Mouse (Mus musculus): ENCODE data around the gene Slc31a1.

Gene Slc31a1

DNA sequence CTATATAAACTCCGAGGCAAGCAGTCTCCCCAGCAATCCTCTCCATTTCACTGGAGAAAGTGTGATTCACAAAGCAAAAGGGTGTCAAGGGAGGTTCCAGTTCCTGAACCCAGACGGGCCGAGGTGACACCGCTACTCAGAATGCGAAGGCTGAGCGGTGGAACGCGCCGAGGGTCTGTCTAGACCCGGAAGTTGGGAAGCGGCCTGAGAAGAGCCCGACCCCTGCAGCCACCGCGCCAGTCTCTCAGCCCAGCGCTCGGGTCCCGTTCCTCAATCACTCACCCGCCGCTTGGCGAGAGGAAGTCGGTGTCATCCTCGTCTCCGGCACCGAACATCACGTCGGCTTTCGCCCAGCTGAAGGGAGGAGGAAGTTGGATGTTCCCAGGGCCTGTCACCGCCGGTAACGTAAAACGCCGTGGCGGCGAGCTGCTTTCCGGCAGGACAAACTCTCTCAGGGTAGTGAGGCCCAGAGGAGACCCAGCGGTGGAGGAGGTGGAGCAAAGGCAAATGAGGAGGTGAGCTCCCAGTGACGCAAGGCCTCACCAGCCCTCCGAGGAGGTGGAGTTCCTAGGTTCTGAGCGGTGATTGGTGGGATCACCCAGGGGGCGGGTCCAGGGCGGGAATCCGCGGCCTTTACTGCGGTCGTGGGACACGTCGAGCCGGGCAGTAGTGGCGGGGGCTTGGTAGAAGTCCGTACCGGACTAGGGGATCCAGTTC lies at the start of gene Slc31a1, which contains the start of gene Fkbp15:
Gene Slc31a1 (plus strand): TSS at position 640 of the 717 bp plus-strand sequence.
Gene Fkbp15 (minus strand): TSS at position 461 of the 717 bp plus-strand sequence.
- DNase-seq (ENCODE audit: low spot score), result peak; percentile 97

DNA sequence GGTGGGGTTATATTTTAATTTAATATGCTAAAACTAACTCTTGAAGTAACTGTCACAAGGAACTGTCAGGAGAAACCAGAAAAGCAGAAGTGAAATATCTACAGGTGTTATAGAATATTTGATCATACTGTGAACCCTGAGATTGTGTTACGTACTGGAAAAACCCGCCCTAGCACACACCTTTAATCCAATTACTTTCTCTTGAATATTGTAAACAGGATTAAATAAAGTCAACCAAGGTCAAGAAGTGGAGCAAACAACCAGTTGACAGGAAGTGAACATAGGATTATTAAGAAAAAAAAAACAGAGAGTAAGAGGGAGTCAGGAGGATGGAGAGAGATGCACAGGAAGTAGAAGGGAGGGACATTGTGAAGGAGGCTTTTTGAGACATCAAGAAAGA lies 47.7 kb upstream of the Slc31a1 start:
- DNase-seq (ENCODE audit: low spot score), result no peak

DNA sequence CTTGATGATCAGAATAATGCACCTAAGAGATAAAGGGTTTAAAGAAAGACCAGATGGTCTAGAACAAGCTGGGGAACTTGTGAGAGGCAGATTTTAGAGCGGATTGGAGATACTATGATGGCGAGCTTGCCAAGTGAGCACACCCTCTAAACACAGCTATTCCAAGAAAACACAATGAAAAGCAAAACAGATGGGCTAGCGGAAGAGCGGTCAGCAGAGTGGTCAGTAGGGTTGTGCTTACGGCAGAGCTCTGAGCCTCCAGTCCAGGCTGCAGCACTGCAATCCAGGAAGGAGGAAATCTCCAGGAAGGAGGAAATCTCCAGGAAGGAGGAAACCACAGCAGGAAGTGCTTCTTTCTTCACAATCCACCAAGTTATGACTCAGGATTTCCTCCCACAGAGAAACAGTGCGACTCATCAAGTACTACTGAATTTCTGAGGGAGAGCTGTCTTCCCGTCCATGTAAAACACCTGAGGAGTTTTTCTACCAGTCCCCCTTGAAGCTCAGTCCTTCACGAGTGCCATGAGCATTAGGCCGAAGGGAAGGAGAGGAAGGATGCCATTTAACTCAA lies 46.8 kb upstream of the Slc31a1 start:
- DNase-seq (ENCODE audit: low spot score), result no peak

DNA sequence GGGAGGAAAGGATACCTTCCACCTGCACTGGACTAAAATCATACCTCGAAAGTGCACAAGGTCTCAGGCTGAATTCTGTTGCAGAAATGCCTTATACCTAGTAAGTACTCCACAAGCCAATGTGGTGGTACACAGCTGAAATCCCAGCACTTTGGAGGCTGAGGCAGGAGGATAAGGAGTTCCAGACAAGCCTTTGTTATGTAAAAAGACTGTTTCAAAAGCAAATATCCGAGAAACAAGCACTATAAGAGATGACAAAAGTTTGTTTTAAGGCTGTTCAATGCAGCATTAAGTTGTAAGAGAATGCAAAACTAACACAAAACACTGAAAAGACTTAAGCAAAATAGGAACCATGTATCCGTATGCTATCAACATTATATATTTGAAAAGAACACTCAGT lies 46.0 kb upstream of the Slc31a1 start:
- DNase-seq (ENCODE audit: low spot score), result no peak

DNA sequence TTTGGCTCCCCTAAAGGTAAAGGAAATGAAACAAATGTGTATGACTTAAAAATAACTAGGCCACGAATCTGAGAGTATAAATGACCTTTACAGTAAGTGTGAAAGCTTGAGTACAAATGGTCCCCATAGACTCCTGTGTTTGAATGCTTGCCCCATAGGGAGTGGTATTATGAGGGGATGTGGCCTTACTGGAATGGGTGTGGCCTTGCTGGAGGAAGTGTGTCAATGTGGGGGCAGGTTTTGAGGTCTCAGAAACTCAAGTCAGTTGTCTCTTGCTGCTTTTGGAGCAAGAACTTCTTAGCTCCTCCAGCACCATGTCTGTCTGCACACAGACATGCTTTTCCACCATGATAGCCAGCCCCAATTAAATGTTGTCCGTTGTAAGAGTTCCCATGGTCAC lies 44.1 kb upstream of the Slc31a1 start:
- DNase-seq (ENCODE audit: low spot score), result no peak

DNA sequence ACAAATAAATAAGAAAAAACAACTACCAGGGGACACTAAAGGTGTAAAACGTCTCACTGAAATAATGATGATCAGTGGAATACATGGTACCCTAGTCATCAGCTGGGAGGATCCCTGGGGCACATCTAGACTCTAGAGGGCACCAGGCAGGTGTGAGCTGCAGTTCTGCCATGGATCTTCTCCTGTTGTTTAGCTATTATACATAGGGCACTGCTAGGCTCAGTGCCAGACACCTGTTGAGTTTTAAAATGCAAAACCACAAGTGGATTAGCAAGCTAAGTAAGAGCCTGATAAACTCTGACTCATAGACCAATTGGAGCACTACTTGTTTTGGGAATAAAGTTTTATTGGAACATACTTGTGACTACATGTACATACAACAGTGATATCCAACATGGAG lies 42.2 kb upstream of the Slc31a1 start:
- DNase-seq (ENCODE audit: low spot score), result no peak

DNA sequence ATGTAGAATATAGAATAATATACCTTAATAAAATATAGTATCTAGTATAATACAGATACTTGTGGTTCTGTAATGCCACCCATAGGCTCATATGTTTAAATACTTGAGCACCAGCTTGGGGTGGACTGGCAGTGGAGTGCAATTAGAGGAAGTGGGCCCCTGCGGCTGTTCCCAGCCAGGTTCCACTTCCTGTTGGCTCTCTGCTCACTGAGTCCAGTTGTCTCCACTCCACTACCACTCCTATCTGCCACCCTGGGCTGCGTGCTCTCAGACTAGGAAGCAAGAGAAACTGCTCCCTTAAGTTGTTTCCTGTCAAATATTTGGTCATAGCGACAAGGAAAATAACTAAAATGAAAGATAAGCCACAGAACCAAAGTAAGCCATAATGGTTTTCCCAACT lies 37.8 kb upstream of the Slc31a1 start:
- no peak for DNase-seq (ENCODE audit: low spot score)

DNA sequence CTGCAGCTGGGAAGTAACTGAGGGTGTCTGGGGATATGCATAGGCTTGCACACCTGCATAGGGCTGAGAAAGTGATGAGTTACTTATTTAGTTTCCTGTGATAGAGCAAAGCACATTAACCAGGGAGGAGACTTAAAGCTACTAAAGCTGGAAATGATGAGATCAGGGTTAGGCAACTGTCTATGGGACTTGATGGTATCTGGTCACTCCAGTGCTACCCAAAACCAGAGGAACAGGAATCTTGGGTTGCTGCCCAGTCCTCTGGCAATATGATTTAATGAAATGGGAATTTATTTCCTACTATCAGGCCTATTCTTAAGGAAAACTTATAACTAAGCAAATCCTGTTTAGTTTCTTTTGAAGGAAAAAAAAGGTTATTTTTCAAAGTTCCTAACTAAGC lies 34.4 kb upstream of the Slc31a1 start:
- DNase-seq (ENCODE audit: low spot score), result no peak

DNA sequence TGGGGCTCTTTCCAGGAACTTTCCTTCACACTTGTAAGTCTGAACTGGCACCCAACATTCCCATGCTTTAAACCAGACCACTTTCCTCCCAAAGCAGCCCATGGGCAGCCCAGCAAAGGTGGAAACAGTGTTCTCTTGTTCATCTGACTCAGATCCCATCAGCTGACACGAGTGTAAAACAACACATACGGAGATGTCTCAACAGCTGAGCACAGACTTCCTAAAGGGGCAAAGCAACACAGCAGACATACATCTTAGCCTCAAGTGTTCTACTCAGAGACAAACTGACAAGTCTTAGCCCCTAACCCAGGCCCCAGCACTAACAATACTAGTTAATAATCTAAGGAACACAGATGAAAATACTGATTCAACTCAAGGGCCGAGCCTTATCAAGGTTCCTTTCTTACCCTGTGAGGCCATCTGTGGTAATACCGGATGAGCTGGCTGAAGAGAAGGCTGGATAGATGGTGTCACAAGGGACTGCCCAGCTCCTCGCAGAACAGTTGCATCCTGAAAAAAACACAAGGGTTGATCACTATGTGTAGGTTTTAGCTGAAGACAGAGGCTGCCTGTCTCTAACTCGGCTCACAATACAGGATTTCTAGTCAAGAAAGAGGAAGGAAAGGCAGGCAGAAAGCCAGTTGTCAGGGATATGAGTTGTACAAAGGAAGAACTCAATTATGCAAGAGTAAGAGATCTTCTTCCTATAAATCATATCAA lies 31.4 kb upstream of the Slc31a1 start:
- DNase-seq (ENCODE audit: low spot score), result no peak

DNA sequence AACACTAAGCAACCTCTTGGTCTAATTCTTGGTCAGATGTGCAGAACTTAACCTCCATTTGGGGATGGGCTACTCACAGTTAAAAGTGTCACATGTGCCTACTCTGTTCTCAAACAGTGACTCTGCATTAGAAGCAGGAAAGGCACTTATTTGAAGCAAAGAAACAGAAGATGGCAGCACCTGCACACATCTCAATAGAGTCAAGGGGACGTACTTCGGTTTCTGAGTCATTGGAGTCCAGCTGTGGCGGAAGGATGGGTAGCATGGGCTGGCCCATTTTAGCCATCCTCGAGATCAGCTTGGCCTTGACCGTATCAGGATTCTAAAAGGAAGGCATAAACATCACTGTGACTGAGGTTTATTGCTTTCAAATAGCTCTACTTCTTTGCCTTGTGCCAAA lies 28.6 kb upstream of the Slc31a1 start:
- no peak for DNase-seq (ENCODE audit: low spot score)

DNA sequence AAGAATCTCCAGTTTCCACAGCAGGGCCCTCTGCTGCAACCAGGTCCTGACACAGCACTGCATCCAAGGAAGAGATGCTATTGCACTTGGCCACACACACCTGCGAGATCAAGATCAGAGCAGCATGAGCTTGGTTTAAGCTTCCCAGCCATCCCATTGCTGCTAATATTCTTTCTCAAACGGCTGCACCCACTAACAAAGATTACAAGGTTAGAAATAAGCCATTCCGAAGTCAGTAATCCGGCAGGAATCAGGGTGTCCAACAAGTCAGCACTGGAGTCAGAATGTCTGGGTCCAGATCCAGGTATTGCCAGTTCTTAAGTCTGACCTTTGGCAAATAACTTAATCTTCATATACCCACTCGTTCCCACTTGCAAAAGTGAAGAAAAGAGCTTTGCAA lies 22.0 kb upstream of the Slc31a1 start:
- no peak for DNase-seq (ENCODE audit: low spot score)

DNA sequence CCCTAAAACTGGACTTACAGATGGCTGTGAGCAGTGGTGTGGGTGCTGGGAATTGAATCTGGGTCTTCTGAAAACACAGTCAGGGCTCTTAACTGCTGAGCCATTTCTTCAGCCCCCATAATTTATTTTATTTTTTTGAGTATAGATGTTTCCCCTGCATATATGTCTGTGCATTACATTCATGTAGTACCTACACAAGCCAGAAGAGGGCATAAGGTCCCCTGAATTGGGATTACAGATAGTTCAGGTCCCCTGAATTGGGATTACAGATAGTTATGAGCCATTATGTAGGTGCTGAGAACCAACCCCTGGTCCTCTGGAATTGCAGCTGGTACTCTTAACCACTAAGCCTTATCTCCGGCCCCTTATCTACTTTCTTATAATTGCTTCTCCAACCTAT lies 16.5 kb upstream of the Slc31a1 start:
- peak; percentile 34 for DNase-seq (ENCODE audit: low spot score)

DNA sequence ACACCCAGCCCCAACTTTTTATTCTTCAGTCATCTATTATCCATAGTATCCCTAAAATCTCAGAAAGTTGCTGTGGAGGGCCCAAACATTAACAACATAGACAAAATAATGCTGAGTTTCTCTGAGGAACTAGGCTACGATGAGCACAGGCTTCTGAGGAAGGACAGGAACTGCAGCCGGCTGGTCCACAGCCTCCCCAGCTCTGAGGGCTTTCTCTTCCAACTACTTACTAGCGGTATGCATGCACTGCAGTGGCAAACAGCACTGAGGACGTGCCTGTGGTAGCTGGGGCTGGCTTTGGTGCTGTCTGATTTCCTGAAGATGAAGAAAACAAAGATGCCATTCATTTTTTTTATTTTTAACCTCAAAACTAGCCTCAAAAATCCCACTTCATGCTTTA lies 14.7 kb upstream of the Slc31a1 start:
- DNase-seq (ENCODE audit: low spot score), result no peak

DNA sequence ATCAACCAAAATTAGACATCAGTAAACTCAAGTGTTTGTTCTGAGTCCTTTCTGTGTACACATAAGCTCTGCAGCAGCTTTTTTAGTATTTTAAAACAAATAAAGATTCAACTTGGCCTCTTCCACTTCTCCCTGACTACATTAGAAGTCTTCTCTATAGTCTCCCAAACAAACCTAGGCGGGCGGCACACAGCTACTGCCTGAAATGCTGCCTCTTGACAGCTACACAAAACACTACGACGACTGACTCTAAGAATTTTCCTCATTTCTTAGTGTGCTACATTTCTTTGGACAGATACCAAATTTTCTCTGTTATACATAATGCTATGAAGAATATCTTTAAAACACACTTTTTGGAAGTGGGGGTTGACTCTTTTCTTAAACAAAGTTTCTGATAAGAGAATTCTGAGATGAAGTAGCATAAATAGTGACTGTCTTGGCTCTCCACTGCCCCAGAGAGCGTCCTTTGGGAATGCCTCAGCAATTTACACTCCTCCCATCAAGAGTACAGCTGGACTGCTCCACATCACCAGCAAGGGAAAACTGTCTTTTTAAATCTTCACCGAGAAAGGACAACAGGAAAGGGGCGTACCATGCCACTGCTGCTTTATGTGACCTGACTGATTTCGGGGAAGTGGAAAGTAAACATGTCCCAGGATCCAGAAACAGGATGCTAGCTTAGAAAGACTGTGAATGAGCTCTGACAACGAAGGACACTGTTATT lies 12.8 kb upstream of the Slc31a1 start:
- DNase-seq (ENCODE audit: low spot score), result no peak

DNA sequence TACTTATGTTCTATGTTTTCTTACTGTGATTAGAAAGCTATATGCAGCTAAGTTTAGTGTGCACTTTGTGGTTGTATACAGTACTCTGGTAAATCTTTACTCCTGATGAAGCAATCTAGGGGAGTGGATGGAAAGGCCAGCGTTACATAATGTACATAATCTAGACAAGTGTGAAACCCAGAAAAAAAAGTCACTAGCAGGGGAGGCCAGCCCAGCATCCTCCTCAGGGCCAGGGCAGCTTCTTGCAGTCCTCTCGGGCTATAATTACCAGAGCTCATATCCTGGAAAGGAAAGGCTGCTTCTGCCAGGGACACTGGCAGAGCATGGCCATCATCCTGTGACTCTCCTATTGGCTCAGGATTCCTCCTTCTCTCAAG lies 12.2 kb upstream of the Slc31a1 start:
- no peak for DNase-seq (ENCODE audit: low spot score)

DNA sequence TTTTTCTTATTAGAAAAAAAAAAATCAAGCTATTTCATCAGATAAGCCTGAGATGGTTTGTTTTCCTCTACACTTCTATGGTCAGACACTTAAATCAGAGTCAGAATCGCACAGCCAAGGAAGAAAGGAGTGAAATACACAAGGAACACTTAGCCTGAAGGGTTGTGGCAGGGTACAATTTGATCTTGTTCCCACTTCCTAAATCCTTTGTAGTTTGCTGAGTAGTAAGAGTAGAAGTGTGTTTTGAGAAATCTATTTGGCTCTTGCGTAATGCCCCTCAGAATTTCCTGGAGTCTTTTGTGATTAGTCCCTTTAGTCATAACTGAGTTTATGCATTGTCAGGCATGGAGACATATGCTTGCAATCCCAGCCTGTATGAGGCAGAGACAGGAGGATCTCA lies 11.2 kb upstream of the Slc31a1 start:
- DNase-seq (ENCODE audit: low spot score), result no peak

DNA sequence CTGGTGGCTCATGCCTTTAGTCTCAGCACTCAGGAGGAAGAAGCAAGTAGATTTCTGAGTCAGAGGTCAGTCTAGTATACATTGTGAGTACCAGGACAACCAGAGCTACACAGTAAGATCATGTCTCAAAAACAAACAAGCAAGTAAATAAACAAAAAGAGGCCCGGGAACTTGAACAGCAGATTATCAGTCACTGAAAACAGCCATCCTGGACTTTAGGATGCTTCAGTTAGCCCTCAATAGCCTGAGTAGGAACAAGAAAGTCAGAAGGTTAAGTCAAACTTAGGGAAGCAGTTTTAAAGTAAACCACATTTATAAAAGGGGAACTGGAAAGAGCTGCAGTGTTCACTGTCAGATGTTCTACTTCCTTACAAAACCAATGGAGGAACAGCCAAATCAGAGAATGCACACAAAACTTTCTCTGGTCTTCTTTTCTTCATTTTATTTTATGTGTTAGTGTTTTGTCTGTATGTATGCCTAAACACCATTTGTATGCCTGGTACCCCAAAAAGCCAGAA lies 2.8 kb upstream of the Slc31a1 start:
- DNase-seq (ENCODE audit: low spot score), result no peak

DNA sequence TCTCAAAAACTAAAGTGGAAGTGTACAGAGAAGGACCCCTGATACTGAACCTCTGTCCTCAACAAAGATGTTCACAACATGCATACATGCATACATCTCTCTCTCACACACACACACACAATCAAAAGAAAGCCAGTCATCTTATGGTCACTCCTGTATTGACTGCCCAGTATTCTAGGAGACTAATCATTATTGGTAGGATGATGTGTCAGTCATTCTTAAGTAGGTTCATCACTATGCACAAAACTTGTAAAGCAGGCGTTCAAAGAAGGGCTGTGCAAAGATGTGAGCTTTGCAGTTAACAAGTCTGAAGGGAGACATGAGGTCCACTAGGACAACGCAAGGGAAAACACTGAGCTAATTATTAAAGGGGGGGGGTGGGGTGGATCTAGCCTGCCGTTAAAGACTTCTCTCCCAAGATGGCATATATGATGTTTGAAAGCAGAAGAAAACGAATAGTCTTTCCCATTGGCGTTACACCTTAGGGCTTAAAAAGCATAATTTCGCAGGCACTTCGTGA lies 1.2 kb upstream of the Slc31a1 start:
- no peak for DNase-seq (ENCODE audit: low spot score)

DNA sequence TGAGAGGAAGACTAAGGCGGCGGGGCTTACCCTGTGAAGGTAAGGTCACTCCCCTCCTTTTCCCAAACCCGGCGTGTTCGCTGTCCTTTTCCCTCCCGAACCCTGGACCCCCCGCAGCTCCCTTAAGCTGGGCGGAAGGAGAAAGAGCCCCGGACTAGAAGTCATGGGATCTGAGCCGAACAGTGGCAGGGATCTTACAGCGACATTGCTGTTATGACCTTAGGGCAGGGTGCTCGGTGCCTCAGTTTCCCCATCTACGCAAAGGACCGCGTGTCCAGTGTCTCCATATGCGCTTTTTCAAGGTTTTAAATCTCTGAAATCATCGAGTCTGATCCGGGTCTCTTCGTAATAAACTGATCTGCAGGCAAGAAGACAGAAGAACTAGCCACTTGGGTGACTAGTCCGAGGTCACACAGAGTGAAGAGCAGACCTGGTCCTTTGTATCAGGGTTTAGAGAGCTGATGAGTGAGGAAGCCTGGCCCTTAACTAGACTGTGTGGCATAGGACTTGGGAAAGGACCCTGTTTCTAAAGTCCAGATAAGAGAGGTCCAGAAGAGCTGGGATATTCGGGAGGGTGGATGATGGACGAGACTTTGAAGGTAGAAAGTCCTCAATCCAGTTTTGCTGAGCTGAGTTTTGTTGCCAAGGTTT lies 403 bp downstream of the Slc31a1 start:
- no peak for DNase-seq (ENCODE audit: low spot score)

DNA sequence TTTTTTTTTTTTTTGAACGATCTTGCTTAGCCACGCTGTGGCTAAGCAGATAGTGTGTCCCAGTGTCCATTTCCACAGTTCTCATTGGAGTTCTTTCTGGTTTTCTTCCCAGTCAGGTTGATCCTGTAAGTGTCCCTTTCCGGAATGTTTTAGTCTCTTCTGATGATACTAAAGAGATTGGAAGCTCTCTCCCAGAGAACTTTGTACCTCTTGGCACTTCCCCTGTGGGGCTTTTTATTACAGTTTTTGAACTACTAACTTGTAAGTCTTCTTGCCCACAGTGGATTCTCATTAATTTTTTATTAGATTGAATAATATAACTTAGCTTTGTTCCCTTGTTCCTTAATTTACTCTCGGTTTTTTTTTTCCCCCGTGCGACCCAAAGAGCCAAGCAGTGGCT lies 1.0 kb downstream of the Slc31a1 start:
- DNase-seq (ENCODE audit: low spot score), result peak; percentile 5

DNA sequence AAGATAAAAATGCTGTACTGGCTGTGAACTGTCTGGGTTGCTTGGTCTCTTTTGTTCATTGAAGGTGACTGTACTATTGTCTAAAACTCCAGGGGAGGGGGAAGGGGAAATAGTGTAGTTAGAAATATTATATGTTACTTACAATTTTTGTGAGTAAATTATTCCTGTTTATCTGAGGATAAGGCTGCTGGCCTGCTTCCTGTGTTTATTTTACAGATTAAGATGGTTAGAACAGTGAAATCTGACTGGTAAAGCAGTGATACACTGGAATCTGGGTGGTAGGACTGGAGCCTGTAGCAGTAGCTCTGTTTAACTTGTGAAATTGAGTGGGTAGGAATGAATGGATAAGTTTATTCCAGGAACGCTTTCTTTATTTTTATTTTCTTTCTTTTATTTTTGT lies 1.5 kb downstream of the Slc31a1 start:
- no peak for DNase-seq (ENCODE audit: low spot score)

DNA sequence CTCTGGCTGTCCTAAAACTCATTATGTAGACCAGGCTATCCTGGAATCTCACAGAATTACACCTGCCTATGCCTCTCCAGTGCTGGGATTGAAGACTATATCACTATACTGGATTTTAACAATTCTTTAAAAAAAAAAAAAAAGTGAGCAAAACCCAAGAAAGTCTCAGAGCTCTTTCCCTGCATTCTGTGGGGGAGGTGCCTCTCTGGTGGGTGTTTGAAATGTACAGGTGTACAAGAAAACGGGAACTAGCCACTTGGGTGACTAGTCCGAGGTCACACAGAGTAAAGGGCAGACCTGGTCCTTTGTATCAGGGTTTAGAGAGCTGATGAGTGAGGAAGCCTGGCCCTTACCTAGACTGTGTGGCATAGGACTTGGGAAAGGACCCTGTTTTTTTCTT lies 1.9 kb downstream of the Slc31a1 start:
- no peak for DNase-seq (ENCODE audit: low spot score)

Measured in retina, embryonic 14.5 days (tissue).